Mouse (Mus musculus) kidney, embryonic 15.5 days (tissue): ENCODE data around the gene Scaf1. TPM values are rescaled to one million over a fixed set of nuclear protein-coding genes. Genes with fewer than 3 reads are reported as not detected.

Source experiments
- ATAC-seq: fragments of 200-750 bp; cut with Nextera tagmentation; replicated peaks from 2 replicates; pipeline ENCODE4 v1.8.0; 2017; ENCODE audit warnings: moderate TSS enrichment; ENCODE audit not compliant: low FRiP score
- H3K27ac ChIP-seq: fragments of 300-500 bp; sonication (generic); 2 replicates; pipeline ENCODE4 v1.5.1; 2015; ENCODE audit warnings: mild to moderate bottlenecking, inconsistent platforms
- H3K27me3 ChIP-seq: fragments of 300-500 bp; sonication (generic); 2 replicates; pipeline ENCODE4 v1.6.1; 2015; ENCODE audit warnings: inconsistent platforms
- H3K36me3 ChIP-seq: fragments of 300-500 bp; sonication (generic); 2 replicates; pipeline ENCODE4 v1.6.1; 2015; ENCODE audit warnings: inconsistent platforms
- H3K4me1 ChIP-seq: fragments of 300-500 bp; sonication (generic); 2 replicates; pipeline ENCODE4 v1.6.1; 2015; ENCODE audit warnings: inconsistent platforms
- H3K4me2 ChIP-seq: fragments of 300-500 bp; sonication (generic); 2 replicates; pipeline ENCODE4 v1.6.1; 2015; ENCODE audit warnings: moderate library complexity, mild to moderate bottlenecking, inconsistent platforms
- H3K4me3 ChIP-seq: fragments of 300-500 bp; sonication (generic); replicated peaks from 2 replicates; pipeline ENCODE4 v1.5.1; 2015; ENCODE audit warnings: mild to moderate bottlenecking, inconsistent platforms
- H3K9ac ChIP-seq: fragments of 300-500 bp; sonication (generic); 2 replicates; pipeline ENCODE4 v1.6.1; 2015; ENCODE audit warnings: mild to moderate bottlenecking, inconsistent platforms
- H3K9me3 ChIP-seq: fragments of 300-500 bp; sonication (generic); replicated peaks from 2 replicates; pipeline ENCODE4 v1.6.1; 2016; ENCODE audit warnings: inconsistent platforms
- WGBS: fragments of 180-500 bp; shearing (Covaris S2); methylation state at CpG from one replicate; pipeline ENCODE4 v1.1.7; 2015; ENCODE audit warnings: mixed read lengths; 5-methylcytosine and 5-hydroxymethylcytosine counted together
- microRNA-seq: library from miRNA; unstranded; fragments of <30 nt; microRNA quantifications from one replicate; pipeline ENCODE4, GENCODE M21; 2016
- polyA plus RNA-seq: library from polyadenylated mRNA; unstranded; fragments of >200 nt; fragmentation: Nextera tagmentation; extraction: Ambion mirVana; gene quantifications from 2 replicates; pipeline ENCODE4 v1.2.1, GENCODE M21; 2015

The Scaf1 gene
- polyA plus RNA-seq, 1 experiment from 2014 or later = 40.1 TPM

DNA sequence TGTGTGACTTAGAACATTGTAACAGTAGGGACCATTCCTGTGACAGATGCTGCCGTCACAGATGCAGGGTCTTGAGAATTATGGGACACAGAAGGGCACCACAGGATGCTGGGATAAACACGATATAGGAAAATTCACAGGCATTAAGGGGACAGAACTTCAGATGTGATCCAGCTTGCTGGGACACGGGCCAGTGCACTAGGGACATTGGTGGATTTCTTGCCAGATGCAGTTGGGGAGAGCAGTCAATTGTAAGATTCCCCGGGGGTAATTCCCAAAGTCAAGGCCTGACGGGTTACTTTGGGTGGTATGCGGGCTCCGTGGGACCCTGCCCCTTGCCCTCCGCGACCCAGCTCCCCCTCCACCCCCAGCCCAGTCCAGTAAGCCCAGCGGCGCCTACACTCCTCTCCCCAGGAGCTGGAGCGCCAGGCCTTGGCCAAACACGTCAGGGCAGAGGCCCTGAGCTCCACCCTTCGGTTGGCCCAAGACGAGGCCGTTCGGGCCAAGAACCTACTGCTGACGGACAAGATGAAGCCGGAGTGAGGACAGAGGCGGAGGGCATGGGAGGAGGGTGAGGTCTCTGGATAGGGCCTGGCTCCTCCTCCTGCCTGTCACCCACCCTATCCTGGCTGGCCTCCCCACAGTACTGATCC, 58.9 kb downstream of the Scaf1 start:
- peaks cover 16% of the 10 kb centered on the region for H3K4me1 ChIP-seq
- WGBS = 72% methylated on average over 20 of the region's 20 CpGs
- ATAC-seq = no peak
- peak overlapping the region; percentile 29 for H3K27ac ChIP-seq
- H3K4me3 ChIP-seq = no peak overlapping the region
- H3K36me3 ChIP-seq = peaks cover 18% of the 10 kb centered on the region
- no peaks in the 10 kb centered on the region for H3K9me3 ChIP-seq
- no peak overlapping the region for H3K4me2 ChIP-seq
- no peaks in the 10 kb centered on the region for H3K27me3 ChIP-seq
- H3K9ac ChIP-seq = no peak overlapping the region

DNA sequence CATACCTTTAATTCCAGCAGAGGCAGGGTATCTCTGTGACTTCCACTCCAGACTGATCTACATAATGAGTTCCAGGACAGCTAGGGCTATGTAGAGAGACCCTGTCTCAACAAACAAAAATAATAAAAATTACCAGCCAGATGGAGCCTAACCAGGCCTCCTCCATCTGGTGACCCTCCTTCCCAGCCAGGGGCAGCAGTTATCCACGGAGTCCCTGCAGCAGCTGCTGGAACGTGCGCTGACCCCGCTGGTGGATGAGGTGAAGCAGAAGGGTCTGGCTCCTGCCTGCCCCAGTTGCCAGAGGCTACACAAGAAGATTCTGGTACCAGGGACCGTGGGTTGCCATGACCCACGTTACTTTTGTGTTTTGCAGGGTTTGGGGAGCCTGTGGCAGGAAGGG, 59.9 kb downstream of the Scaf1 start:
- Histone ChIP-seq H3K27me3 (peaks cover 6% of the 10 kb centered on the region), H3K4me2 (no peak overlapping the region), H3K9me3 (no peaks in the 10 kb centered on the region), H3K27ac (no peak overlapping the region), H3K4me1 (peaks cover 26% of the 10 kb centered on the region), H3K36me3 (peaks cover 9% of the 10 kb centered on the region; the same call in 1 of the 2 replicates), H3K4me3 (no peak overlapping the region), H3K9ac (no peak overlapping the region)
- WGBS = 57% methylated on average over 6 of the region's 6 CpGs
- ATAC-seq = no peak

DNA sequence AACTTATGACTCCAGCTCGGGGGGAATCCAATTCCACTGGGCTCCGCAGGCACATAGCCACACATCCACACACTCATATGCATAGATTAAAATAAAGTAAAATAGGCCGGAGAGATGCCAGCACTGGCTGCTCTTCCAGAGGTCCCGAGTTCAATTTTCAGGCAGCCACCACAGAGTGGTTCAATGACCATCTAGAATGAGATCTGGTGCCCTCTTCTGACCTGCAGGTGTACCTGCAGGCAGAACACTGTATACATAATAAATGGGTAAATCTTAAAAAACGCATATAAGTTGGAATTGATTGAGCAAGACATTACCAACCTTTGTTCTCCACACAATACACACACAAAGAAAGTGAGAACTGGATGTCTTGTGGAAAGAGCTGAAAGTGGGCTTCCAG, 60.5 kb downstream of the Scaf1 start:
- 45% methylated on average over 5 of the region's 5 CpGs for WGBS
- no peaks in the 10 kb centered on the region for H3K9me3 ChIP-seq
- no peak overlapping the region for H3K4me3 ChIP-seq
- H3K27ac ChIP-seq = no peak overlapping the region
- ATAC-seq = no peak
- peaks cover 26% of the 10 kb centered on the region for H3K4me1 ChIP-seq
- peaks cover 12% of the 10 kb centered on the region for H3K27me3 ChIP-seq
- H3K4me2 ChIP-seq = no peak overlapping the region
- no peak overlapping the region for H3K9ac ChIP-seq
- peaks cover 4% of the 10 kb centered on the region; the same call in 1 of the 2 replicates for H3K36me3 ChIP-seq

DNA sequence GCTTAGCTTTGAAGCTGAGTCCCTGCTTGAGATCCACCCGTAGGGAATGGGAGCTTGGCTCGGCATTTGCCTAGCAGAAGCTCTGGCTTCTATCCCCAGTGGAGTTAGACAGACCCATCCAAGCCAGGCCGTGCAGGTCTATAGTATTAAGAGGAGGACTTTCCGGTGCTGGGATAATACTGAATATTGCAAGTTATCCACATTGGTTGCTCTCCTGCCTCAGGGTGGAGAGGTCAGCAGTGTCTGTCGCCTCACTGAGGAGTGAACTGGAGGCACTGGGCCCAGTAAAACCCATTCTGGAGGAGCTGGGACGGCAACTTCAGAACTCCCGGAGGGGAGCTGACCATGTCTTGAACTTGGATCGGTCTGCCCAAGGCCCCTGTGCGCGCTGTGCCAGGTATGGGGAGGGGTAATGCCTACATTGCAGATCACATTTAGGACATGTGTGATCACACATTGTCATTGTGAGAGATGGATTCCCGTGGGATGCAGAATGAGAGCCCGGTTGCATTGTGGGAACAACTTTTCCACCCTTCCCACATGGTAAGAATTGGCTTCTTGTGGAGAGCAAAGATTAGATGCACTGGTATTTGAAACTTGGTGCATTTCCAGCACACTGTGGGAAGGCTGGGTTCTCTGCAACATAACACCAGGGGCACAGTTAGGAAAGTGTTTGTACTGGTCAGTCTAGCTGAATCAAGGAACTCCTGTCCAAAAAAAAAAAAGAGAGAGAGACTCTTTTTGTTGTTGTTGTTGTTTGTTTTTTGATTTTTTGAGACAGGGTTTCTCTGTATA, 61.9 kb downstream of the Scaf1 start:
- no peak overlapping the region for H3K27ac ChIP-seq

GRCm38 (mm10) chr7:44953561-44953960, 62.6 kb downstream of the Scaf1 start:
- Histone ChIP-seq H3K4me1 (peaks cover 26% of the 10 kb centered on the region), H3K9me3 (no peaks in the 10 kb centered on the region), H3K27me3 (peaks cover 30% of the 10 kb centered on the region), H3K27ac (no peak overlapping the region), H3K4me3 (no peak overlapping the region), H3K4me2 (no peak overlapping the region), H3K9ac (no peak overlapping the region), H3K36me3 (no peaks in the 10 kb centered on the region)
- WGBS = 59% methylated on average over 14 of the region's 14 CpGs
- no peak for ATAC-seq

More for the DNA sequence above, 61.9 kb downstream of the Scaf1 start:
- 85% methylated on average over 12 of the region's 12 CpGs for whole genome bisulfite sequencing
- H3K4me1 ChIP-seq = peaks cover 26% of the 10 kb centered on the region
- peaks cover 25% of the 10 kb centered on the region for H3K27me3 ChIP-seq
- H3K9me3 ChIP-seq = no peaks in the 10 kb centered on the region
- H3K9ac ChIP-seq = no peak overlapping the region
- H3K4me2 ChIP-seq = no peak overlapping the region
- no peak for ATAC-seq
- peaks cover 1% of the 10 kb centered on the region; the same call in 1 of the 2 replicates for H3K36me3 ChIP-seq
- no peak overlapping the region for H3K4me3 ChIP-seq

Small RNAs within 50 kb of the gene (microRNA-seq; reads per million reads assigned to microRNA genes)
- not detected for gene Mir7054

Other genes starting within 250 kb of the Scaf1 start
- 93.5 and 100 TPM in 2 replicates for gene Nup62, start 200.3 kb downstream of the Scaf1 start, polyA plus RNA-seq
- gene Il4i1, start 200.0 kb downstream of the Scaf1 start, polyA plus RNA-seq = 1.1 and 1.7 TPM in 2 replicates
- gene Atf5, start 199.7 kb downstream of the Scaf1 start, polyA plus RNA-seq = 4.2 and 4.3 TPM in 2 replicates
- gene Akt1s1, start 167.4 kb downstream of the Scaf1 start, polyA plus RNA-seq = 108 and 118 TPM in 2 replicates
- 76.8 and 81.0 TPM in 2 replicates for gene Tbc1d17, start 167.3 kb downstream of the Scaf1 start, polyA plus RNA-seq
- 31.1 and 33.6 TPM in 2 replicates for gene Pnkp, start 159.2 kb downstream of the Scaf1 start, polyA plus RNA-seq
- gene Ptov1, start 146.6 kb downstream of the Scaf1 start, polyA plus RNA-seq = 411 and 437 TPM in 2 replicates
- 103 and 126 TPM in 2 replicates for gene Med25, start 123.7 kb downstream of the Scaf1 start, polyA plus RNA-seq
- gene Fuz, start 120.3 kb downstream of the Scaf1 start, polyA plus RNA-seq = 22.3 and 24.0 TPM in 2 replicates
- gene Ap2a1, start 86.9 kb downstream of the Scaf1 start, polyA plus RNA-seq = 74.2 and 79.1 TPM in 2 replicates
- 0.14 TPM in 2 replicates for gene Tsks, start 73.2 kb downstream of the Scaf1 start, polyA plus RNA-seq
- 19.2 and 25.1 TPM in 2 replicates for gene Cpt1c, start 41.5 kb downstream of the Scaf1 start, polyA plus RNA-seq
- 704 and 710 TPM in 2 replicates for gene Prmt1, start 29.8 kb downstream of the Scaf1 start, polyA plus RNA-seq
- gene Irf3, start 18.7 kb downstream of the Scaf1 start, polyA plus RNA-seq = 86.4 and 90.4 TPM in 2 replicates
- 60.7 and 66.5 TPM in 2 replicates for gene Bcl2l12, start 17.7 kb downstream of the Scaf1 start, polyA plus RNA-seq
- gene Rras, start 1.6 kb upstream of the Scaf1 start, polyA plus RNA-seq = 32.6 and 43.2 TPM in 2 replicates
- gene Prr12, start 36.5 kb upstream of the Scaf1 start, polyA plus RNA-seq = 10.3 and 11.3 TPM in 2 replicates
- gene Nosip, start 46.1 kb upstream of the Scaf1 start, polyA plus RNA-seq = 71.5 and 79.5 TPM in 2 replicates
- gene Prrg2, start 46.3 kb upstream of the Scaf1 start, polyA plus RNA-seq = 33.7 and 36.2 TPM in 2 replicates
- 322 and 362 TPM in 2 replicates for gene Rcn3, start 75.9 kb upstream of the Scaf1 start, polyA plus RNA-seq
- gene Fcgrt, start 87.5 kb upstream of the Scaf1 start, polyA plus RNA-seq = 78.0 and 93.5 TPM in 2 replicates
- 1,536 and 1,655 TPM in 2 replicates for gene Rps11, start 108.1 kb upstream of the Scaf1 start, polyA plus RNA-seq
- gene Rpl13a, start 112.4 kb upstream of the Scaf1 start, polyA plus RNA-seq = 1,248 and 1,360 TPM in 2 replicates
- 0.44 TPM in 1 of 2 replicates, not detected in the other for gene Gm45713, start 119.9 kb upstream of the Scaf1 start, polyA plus RNA-seq
- gene Flt3l, start 120.1 kb upstream of the Scaf1 start, polyA plus RNA-seq = 1.9 and 7.5 TPM in 2 replicates
- gene Pih1d1, start 137.9 kb upstream of the Scaf1 start, polyA plus RNA-seq = 107 and 108 TPM in 2 replicates
- gene Aldh16a1, start 138.2 kb upstream of the Scaf1 start, polyA plus RNA-seq = 69.3 and 69.9 TPM in 2 replicates
- gene Slc17a7, start 147.6 kb upstream of the Scaf1 start, polyA plus RNA-seq = 0.14 and 0.30 TPM in 2 replicates
- not detected in 2 replicates for gene Gfy, start 163.2 kb upstream of the Scaf1 start, polyA plus RNA-seq
- gene Pth2, start 164.6 kb upstream of the Scaf1 start, polyA plus RNA-seq = not detected in 2 replicates
- gene Ccdc155, start 188.5 kb upstream of the Scaf1 start, polyA plus RNA-seq = 0.78 and 1.1 TPM in 2 replicates
- gene Dkkl1, start 195.8 kb upstream of the Scaf1 start, polyA plus RNA-seq = 0.97 and 1.4 TPM in 2 replicates
- gene Tead2, start 199.4 kb upstream of the Scaf1 start, polyA plus RNA-seq = 196 and 207 TPM in 2 replicates
- gene Cd37, start 222.8 kb upstream of the Scaf1 start, polyA plus RNA-seq = 1.2 and 2.4 TPM in 2 replicates
- gene Slc6a16, start 224.7 kb upstream of the Scaf1 start, polyA plus RNA-seq = 0.10 and 0.23 TPM in 2 replicates